Mouse (Mus musculus) CH12.LX (cell line): ENCODE measurements around the gene Khdrbs2. TPM values are rescaled to one million over a fixed set of nuclear protein-coding genes. Genes with fewer than 3 reads are reported as not detected.

Source experiments
- DNase-seq: peaks from one replicate; pipeline ENCODE4 v3.0.0-alpha.2; 2013; ENCODE audit errors: extremely low read depth
- H3K27ac ChIP-seq: 2 replicates; pipeline ENCODE4 v1.5.1; 2012; ENCODE audit warnings: low read depth, mild to moderate bottlenecking, control low read depth, moderate library complexity; ENCODE audit not compliant: insufficient read depth
- H3K27me3 ChIP-seq: replicated peaks from 2 replicates; pipeline ENCODE3; 2012; ENCODE audit warnings: inconsistent platforms
- H3K36me3 ChIP-seq, 2 experiments: replicated peaks in 1 of 2; 2 replicates each; pipeline versions ENCODE3 to v1.6.1; 2012; ENCODE audit warnings: inconsistent platforms in 1 of 2, low read length in 1 of 2, mild to moderate bottlenecking in 1 of 2, mixed read lengths in 1 of 2, moderate library complexity in 1 of 2; ENCODE audit not compliant: control insufficient read depth in 1 of 2, insufficient read depth in 1 of 2
- H3K4me1 ChIP-seq, 2 experiments: 2 replicates each; pipeline ENCODE4 v1.6.1; 2012; ENCODE audit warnings: inconsistent platforms in 1 of 2, moderate library complexity in 1 of 2; ENCODE audit not compliant: insufficient read depth in 2 of 2, control insufficient read depth in 1 of 2
- H3K4me2 ChIP-seq: 2 replicates; pipeline ENCODE4 v1.6.1; 2012; ENCODE audit warnings: low read depth, mild to moderate bottlenecking, control low read depth; ENCODE audit not compliant: poor library complexity, insufficient read depth, severe bottlenecking
- H3K4me3 ChIP-seq, 3 experiments: fragments of 150-350 bp in 1 of 3; sonication (generic) in 1 of 3; replicated peaks in 1 of 3; 2 replicates each; pipeline versions ENCODE3 to v1.5.1; 2011 to 2012; ENCODE audit warnings: low read depth in 2 of 3, low read length in 2 of 3, mild to moderate bottlenecking in 2 of 3, moderate library complexity in 2 of 3, control low read depth in 1 of 3, improper control_type of control experiment in 1 of 3, inconsistent platforms in 1 of 3, mixed read lengths in 1 of 3; ENCODE audit not compliant: poor library complexity in 1 of 3
- H3K79me2 ChIP-seq: replicated peaks from 2 replicates; pipeline ENCODE4 v1.6.1; 2012; ENCODE audit warnings: mild to moderate bottlenecking, moderate library complexity; ENCODE audit not compliant: control insufficient read depth, poor library complexity, insufficient read depth, severe bottlenecking; ENCODE audit errors: extremely low read depth
- H3K9ac ChIP-seq: 2 replicates; pipeline ENCODE4 v1.6.1; 2012; ENCODE audit warnings: low read depth, mild to moderate bottlenecking, control low read depth, moderate library complexity; ENCODE audit not compliant: insufficient read depth
- H3K9me3 ChIP-seq: replicated peaks from 2 replicates; pipeline ENCODE3; 2012; ENCODE audit warnings: low read length, inconsistent platforms, mixed read lengths
- CHD1 ChIP-seq: IDR thresholded peaks from 2 replicates; pipeline ENCODE4 v1.6.1; 2012; ENCODE audit warnings: low read depth, low read length, improper control_type of control experiment, inconsistent platforms
- CTCF ChIP-seq, 2 experiments: IDR thresholded peaks in 1 of 2; conservative IDR thresholded peaks in 1 of 2; 2 replicates each; pipeline ENCODE4 v1.5.1; 2011 to 2012; ENCODE audit warnings: low read depth in 2 of 2, low read length in 2 of 2, improper control_type of control experiment in 1 of 2, inconsistent platforms in 1 of 2, mild to moderate bottlenecking in 1 of 2, moderate library complexity in 1 of 2
- E2F4 ChIP-seq: IDR thresholded peaks from 2 replicates; pipeline ENCODE4 v1.6.1; 2011; ENCODE audit warnings: low read depth, low read length, improper control_type of control experiment; ENCODE audit not compliant: insufficient replicate concordance
- GABPA ChIP-seq: IDR thresholded peaks from 2 replicates; pipeline ENCODE4 v1.6.1; 2012; ENCODE audit warnings: low read depth, low read length, improper control_type of control experiment, inconsistent platforms; ENCODE audit not compliant: insufficient replicate concordance
- IRF4 ChIP-seq: IDR thresholded peaks from 2 replicates; pipeline ENCODE4 v1.6.1; 2014; ENCODE audit warnings: low read depth, mild to moderate bottlenecking, inconsistent platforms, low read length, improper control_type of control experiment
- JUN ChIP-seq: IDR thresholded peaks from 2 replicates; pipeline ENCODE4 v1.6.1; 2011; ENCODE audit warnings: low read depth, mild to moderate bottlenecking, low read length, improper control_type of control experiment, moderate library complexity; ENCODE audit not compliant: insufficient read depth
- MAX ChIP-seq: IDR thresholded peaks from 2 replicates; pipeline ENCODE4 v1.6.1; 2011; ENCODE audit warnings: low read length, improper control_type of control experiment
- MXI1 ChIP-seq: IDR thresholded peaks from 2 replicates; pipeline ENCODE4 v1.6.1; 2011; ENCODE audit warnings: mild to moderate bottlenecking, low read depth, low read length, improper control_type of control experiment
- MYC ChIP-seq: IDR thresholded peaks from 2 replicates; pipeline ENCODE4 v1.6.1; 2011; ENCODE audit warnings: low read depth, mild to moderate bottlenecking, improper control_type of control experiment, low read length
- NRF1 ChIP-seq: IDR thresholded peaks from 2 replicates; pipeline ENCODE4 v1.6.1; 2014; ENCODE audit warnings: low read depth, mild to moderate bottlenecking, inconsistent platforms, low read length, improper control_type of control experiment, moderate library complexity
- POLR2A ChIP-seq: IDR thresholded peaks from 2 replicates; pipeline ENCODE4 v1.6.1; 2011; ENCODE audit warnings: low read depth, mild to moderate bottlenecking, improper control_type of control experiment, low read length
- RCOR1 ChIP-seq: conservative IDR thresholded peaks from 2 replicates; pipeline ENCODE4 v1.6.1; 2012; ENCODE audit warnings: low read depth, mild to moderate bottlenecking, inconsistent platforms, low read length, improper control_type of control experiment
- TBP ChIP-seq: conservative IDR thresholded peaks from 2 replicates; pipeline ENCODE4 v1.6.1; 2011; ENCODE audit warnings: low read depth, low read length, improper control_type of control experiment
- TCF12 ChIP-seq: IDR thresholded peaks from 2 replicates; pipeline ENCODE4 v1.6.1; 2014; ENCODE audit warnings: low read depth, mild to moderate bottlenecking, inconsistent platforms, low read length, improper control_type of control experiment
- USF2 ChIP-seq: conservative IDR thresholded peaks from 2 replicates; pipeline ENCODE4 v1.6.1; 2011; ENCODE audit warnings: low read depth, low read length, improper control_type of control experiment
- ZNF384 ChIP-seq: IDR thresholded peaks from 2 replicates; pipeline ENCODE4 v1.6.1; 2012; ENCODE audit warnings: low read depth, low read length, improper control_type of control experiment, inconsistent platforms
- dilution Hi-C: fragments of 300-500 bp; cut with MboI; formaldehyde crosslinking; loops from 2 replicates; pipeline ENCODE4 v1.14.3; 2020; ENCODE audit warnings: low sequenced_read_pairs; ENCODE audit not compliant: extremely low pct_unique_long_range_greater_than_20kb, extremely low pct_ligation_motif_present
- in situ Hi-C: fragments of 300-500 bp; cut with MboI; formaldehyde crosslinking; loops from 3 replicates; pipeline ENCODE4 v1.14.3; 2019; ENCODE audit warnings: low sequenced_read_pairs, low pct_ligation_motif_present, low pct_unique_long_range_greater_than_20kb, mixed read lengths
- polyA plus RNA-seq: library from polyadenylated mRNA; unstranded; fragments of >175 nt; gene quantifications from 2 replicates; pipeline ENCODE4 v1.2.1, GENCODE M21; 2012; ENCODE audit warnings: low read depth; ENCODE audit not compliant: insufficient read length
- total RNA-seq, 2 experiments: library from RNA; depleted of rRNA; stranded (reverse); fragments of 300-350 nt in 1 of 2; fragments of >200 nt in 1 of 2; gene quantifications; 2 replicates each; pipeline ENCODE4 v1.2.3; 2012 to 2014

The Khdrbs2 gene
- total and polyA plus RNA-seq, 3 experiments = not detected

- Histone ChIP-seq H3K4me3 (no peak overlapping the region), H3K4me2 (no peak overlapping the region), H3K4me1 (no peaks in the 10 kb centered on the region), H3K36me3 (no peaks in the 10 kb centered on the region), H3K27ac (no peak overlapping the region), H3K27me3 (no peaks in the 10 kb centered on the region)
- DNase-seq = no peak
- in situ Hi-C loops (no loop called here), dilution Hi-C loops (no loop called here)
- TF ChIP-seq ZNF384 = no peak
- no peak for TF ChIP-seq IRF4
- no peak for TF ChIP-seq RCOR1
- TF ChIP-seq MAX = no peak
- TF ChIP-seq E2F4 = no peak
- TF ChIP-seq GABPA = no peak
- no peak for TF ChIP-seq NRF1
- TF ChIP-seq POLR2A = no peak
- TF ChIP-seq, all 38 proteins: peak for 0
- Histone ChIP-seq H3K9ac (no peak overlapping the region), H3K79me2 (no peaks in the 10 kb centered on the region), H3K9me3 (peaks cover 28% of the 10 kb centered on the region)
Measured at GRCm38 (mm10) chr1:32639118-32639517, 466.6 kb downstream of the Khdrbs2 start.

- H3K27ac ChIP-seq = no peak overlapping the region
- in situ Hi-C loops (no loop called here), dilution Hi-C loops (no loop called here)
- H3K9ac ChIP-seq = no peak overlapping the region
- H3K4me1 ChIP-seq = no peaks in the 10 kb centered on the region
- H3K79me2 ChIP-seq = no peaks in the 10 kb centered on the region
- no peak overlapping the region for H3K4me3 ChIP-seq
- H3K27me3 ChIP-seq = no peaks in the 10 kb centered on the region
- DNase-seq = no peak
- TF ChIP-seq TCF12 (no peak), MXI1 (no peak), JUN (no peak), USF2 (no peak), TBP (no peak), IRF4 (no peak), MAX (no peak), CTCF (conservative IDR thresholded peaks at IDR 0.05 in 1 of 2, IDR thresholded peaks at IDR 0.05 in 1 of 2; ENCODE audit: low read depth in 2 of 2, low read length in 2 of 2) (no peak), CHD1 (no peak), MYC (no peak)
- peaks cover 29% of the 10 kb centered on the region for H3K9me3 ChIP-seq
- no peak overlapping the region for H3K4me2 ChIP-seq
- no peaks in the 10 kb centered on the region for H3K36me3 ChIP-seq
Measured at GRCm38 (mm10) chr1:32649647-32650209, 477.2 kb downstream of the Khdrbs2 start.
